Mouse (Mus musculus) cerebellum, postnatal 4 days (tissue): ENCODE results near the gene Tmeff2.
"Not testable (repeated sequence)": the region's sequence is repeated elsewhere in the genome, so short reads cannot be mapped to it uniquely, and the experiment has no call there.

Experiments
- DNase-seq, 2 experiments: peaks; one replicate each; pipeline ENCODE4 v3.0.0; 2022; ENCODE audit warnings: low spot score in 2 of 2, mixed read lengths in 1 of 2

Tmeff2 gene

GRCm38 (mm10) chr1:50900386-50900785 lies at the start of gene Tmeff2:
Tmeff2 (plus strand) TSS chr1:50900647.
- DNase-seq, result not testable (repeated sequence)

DNA sequence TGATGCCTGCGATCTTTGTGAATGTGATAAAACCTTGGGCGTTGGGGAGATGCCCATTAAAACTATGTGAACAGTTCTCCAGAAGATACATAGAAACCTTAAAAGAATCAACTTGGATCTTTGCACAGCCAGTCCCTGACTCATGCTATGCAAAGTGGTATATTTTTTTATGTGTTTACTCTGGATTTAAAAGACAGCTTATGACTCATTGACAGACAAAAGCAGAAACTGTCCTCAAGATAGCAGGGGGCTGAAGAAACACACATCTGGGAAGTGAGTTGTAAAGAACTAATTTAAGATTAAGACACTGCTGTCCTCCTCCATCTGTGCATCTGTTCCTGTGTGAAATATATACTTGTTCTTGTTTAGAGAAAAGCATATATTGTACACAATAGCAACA lies 38.9 kb upstream of the Tmeff2 start:
- DNase-seq, result no peak

DNA sequence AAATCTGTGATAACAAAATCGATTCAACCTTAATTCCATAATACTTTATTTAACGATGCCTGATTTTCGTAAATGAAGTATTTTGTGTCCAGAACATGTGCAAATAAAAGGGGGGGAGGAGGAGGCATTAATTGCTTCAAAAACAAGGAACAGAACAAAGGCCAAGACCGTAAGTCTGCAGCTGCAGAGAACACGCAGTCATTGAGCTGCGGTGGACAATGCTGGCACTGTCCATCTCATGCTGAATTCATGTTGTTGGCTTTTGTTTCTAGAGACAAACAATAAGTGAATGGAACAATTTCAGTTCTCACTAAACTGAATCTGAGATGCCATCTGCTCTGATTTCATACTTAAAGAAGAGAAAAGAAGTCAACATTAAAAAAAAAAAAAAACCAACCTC lies 2.8 kb upstream of the Tmeff2 start:
- no peak for DNase-seq

- DNase-seq, result no peak
Observed at GRCm38 (mm10) chr1:50924838-50925355, 24.4 kb downstream of the Tmeff2 start.

GRCm38 (mm10) chr1:50925356-50925921 lies 25.0 kb downstream of the Tmeff2 start:
- DNase-seq, result peak in 1 of 2 experiments; percentile 4

- peak in 1 of 2 experiments; percentile 20 for DNase-seq
Observed at GRCm38 (mm10) chr1:50926374-50927060, 26.1 kb downstream of the Tmeff2 start.

GRCm38 (mm10) chr1:50927077-50927611 lies 26.7 kb downstream of the Tmeff2 start:
- DNase-seq, result peak; percentile 94 to 95

- DNase-seq, result peak in 1 of 2 experiments; percentile 21
Observed at GRCm38 (mm10) chr1:50927679-50928187, 27.3 kb downstream of the Tmeff2 start.

DNA sequence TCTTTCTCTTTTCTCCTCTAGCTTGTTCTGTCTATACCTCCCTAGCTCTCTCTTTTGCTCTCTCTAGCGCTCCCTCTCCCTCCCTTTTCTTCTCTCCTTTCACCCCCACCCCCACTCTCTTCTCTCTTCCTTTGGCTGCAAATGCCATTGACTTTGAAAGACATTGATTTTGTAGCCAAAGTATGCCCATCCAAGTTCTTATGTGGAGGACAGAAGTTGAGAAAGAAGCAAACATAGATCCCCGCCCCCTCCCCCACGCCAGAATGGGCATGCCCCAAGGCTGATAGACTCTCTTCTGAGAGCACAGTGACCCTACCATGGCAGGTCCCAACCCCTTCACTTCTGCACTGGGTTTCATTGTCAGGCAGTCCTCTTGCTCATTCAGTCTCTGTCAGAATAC lies 28.3 kb downstream of the Tmeff2 start:
- DNase-seq, result no peak

DNA sequence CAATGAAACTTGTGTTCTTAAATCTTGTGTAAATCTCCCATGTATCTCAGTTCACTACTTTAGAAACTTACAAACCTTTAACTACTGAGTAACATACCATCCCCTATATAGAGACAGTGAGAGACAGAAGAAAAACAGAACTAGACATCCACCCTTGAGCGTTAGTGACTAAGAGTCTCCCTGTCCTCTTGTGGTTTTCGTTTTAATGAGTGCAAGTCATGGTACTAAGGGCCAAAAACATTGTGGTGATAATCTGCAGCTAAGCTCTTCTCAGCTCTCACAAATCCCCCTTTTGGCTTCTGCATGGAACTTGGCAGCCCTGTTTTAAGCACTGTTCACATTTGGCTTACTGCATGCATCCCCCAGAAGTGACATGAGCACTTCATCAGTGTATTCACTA lies 34.6 kb downstream of the Tmeff2 start:
- no peak for DNase-seq

GRCm38 (mm10) chr1:50935484-50935883 lies 35.0 kb downstream of the Tmeff2 start:
- DNase-seq, result no peak

DNA sequence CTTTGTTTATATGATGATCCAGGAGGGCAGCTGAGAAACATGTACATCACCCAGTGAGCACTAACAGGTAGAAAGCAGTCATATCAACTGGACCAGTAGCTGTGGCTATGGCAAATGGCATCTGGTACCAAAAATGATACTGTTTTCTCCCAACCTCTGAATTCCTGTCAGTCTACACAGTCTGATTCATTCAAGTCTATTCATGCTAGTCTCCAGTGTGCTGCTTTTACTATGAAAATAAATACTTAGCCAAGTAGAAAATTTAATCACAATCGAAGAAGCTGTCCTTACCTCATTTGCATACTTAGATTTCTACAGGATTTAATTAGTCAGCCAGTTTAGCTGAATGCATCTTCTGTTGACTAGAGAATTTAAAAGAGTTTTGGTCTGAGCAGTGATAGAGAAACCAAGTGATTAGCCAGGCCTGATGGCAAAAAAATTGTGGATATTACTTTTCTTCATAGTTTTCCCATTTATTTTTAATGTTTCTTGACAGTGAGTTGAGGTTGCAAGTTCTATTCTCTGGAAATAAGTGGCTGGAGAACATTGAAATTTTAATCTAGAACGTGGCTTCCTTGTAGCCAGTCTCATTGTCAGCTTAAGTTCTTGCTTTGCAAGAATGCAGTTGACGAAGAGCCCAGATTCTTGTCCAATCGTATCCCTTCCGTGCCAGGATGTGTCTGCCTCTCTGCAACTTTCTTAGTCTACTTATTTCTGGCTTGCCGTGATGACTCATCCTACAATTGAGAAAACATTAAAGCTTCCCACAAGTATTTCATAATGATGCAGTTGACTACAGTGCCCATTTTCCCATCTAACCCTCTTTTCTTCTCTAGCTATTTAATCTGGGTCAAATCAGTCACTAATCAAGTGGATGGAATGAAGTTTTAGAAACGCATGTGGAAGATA lies 39.9 kb downstream of the Tmeff2 start:
- no peak for DNase-seq

DNA sequence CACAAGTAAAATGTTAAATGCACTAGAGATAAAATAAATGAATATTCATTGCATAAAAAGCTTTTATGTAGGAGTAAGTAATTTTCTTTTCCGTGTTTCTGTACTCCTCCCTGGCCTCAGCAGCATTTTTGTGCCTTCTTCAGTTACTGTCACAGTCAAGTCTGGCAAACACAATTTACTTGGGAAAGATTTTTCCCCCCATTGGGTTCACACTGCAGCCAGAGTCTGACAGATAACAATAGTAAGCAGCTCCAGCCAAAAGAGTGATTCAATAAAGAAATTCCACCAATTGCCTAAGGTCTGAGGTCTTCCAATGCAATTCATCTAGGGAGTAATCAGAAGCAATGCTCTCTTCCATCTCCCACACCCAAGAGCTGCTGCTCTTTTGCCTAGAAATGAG lies 48.1 kb downstream of the Tmeff2 start:
- no peak for DNase-seq

DNA sequence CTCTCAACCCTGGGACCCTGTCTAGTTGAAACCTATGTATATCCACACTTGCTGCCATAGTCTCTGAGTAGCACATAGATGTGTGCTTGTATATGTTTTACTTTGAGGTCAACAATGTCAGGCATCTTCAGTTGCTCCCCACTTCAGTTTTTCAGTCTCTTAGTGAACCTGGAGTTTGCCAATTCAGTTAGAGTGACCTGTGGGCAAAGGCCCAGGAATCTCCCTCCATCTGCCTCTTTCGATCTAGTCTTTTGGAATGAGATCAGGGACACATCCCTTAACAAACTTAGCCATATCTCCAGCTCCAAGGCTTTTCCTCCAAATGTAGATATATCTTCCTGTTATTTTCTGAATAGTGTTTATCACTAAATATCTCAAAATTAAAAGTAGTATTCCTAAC lies 58.4 kb downstream of the Tmeff2 start:
- DNase-seq, result no peak

DNA sequence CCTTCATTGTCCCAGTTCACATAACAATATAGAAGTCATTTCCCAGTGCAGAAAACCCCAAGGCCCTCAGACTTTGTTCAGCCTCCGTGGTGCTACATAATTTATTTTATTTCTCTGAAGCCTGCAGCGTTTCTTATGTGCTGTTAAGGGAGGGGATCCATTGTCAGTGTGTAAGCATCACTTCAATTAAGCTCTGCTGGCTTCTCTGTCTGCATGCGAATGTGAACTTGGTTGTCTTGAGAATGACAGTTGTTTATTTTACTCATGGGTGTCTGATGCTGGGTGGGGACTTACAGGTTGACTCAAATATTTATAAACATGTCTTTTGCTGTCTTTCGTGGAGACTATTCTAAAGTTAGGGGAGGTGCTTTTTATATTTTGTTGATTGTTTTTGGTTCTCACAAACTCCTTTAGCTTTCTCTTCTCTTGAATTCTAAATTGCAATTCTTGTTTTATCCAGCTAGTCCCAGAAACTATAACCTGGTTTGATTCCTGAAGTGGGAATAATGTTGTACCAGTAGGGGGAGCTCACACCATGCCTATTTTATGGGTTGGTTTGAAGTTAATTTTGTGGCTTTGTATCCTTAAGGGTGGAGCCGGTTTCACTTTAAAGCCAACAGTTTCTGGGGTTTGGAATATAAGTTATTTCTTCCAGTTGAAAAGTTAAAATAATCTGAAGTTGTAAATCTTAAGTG lies 61.7 kb downstream of the Tmeff2 start:
- peak; percentile 23 to 67 for DNase-seq

DNA sequence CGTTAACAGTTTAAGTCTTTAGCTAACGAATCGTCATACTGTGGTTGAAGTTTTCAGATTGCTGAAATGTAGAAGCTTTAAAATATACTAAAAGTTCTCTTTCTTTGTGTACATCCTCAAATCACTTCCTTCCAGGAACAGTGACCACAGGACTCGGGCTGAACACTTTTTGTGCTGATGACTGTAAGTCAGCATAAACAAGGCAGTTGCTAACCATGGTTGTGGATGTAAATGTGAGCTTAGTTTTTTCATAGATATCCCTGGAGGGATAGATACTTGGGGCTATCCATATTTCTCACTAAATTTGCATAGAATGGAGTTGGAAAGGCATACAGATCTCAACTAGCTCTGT lies 62.2 kb downstream of the Tmeff2 start:
- DNase-seq, result no peak

GRCm38 (mm10) chr1:50969685-50970084 lies 69.2 kb downstream of the Tmeff2 start:
- DNase-seq, result no peak

GRCm38 (mm10) chr1:50970853-50971252 lies 70.4 kb downstream of the Tmeff2 start:
- DNase-seq, result no peak

DNA sequence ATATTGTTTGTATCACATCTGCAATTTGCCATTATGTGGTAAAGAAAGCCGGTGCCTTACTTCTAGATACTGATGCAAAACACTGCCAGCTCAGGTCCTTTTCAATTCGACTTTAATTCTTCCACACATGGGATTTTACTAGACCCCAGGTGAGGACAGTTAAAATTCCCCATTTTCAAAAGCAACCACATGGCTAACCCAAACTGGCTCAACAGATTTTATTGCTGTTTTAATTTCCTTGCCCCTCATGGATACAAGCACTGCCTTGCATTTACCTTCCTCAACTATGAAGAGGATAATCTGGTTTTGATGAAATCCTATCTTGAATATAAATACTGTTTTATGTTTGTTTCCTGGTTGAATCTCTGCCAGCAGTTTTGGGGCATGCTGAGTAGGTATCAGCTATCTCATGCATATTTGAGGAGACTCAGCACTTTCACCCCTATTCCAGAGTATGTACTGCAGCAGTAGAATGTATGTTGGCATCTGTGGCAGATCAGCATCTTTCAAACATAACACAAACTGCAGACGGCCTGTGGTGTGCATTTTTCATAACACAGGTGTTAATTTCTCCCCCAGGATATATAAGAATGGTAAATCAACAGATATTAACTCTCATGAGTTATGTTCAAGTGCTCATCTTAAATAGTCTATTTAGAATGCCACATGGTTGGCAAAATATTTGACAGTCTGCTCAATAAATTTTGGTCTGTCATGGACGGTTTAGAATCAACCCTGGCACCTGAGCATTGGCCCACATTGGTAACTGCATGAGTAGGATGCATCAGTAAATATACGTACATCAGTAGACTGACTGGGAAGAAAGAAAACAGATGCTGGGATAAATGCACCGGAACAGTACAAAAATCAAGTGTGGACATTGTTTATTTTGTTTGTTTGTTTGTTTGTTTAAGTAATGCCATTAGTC lies 72.3 kb downstream of the Tmeff2 start:
- DNase-seq, result no peak
